Mouse (Mus musculus) cerebellum, adult 2 months (tissue): ENCODE data around the gene Glipr2. TPM values are rescaled to one million over a fixed set of nuclear protein-coding genes. Genes with fewer than 3 reads are reported as not detected.
A peak's percentile ranks its signal among the peaks of the same experiment; 100 is the strongest.

Experiments used
- DNase-seq, 2 experiments: peaks; one replicate each; pipeline ENCODE4 v3.0.0; 2021
- H3K27ac ChIP-seq: fragments of 200-500 bp; 2 replicates; pipeline ENCODE4 v1.5.1; 2012; ENCODE audit warnings: low read length, control low read depth, inconsistent platforms; ENCODE audit not compliant: insufficient read depth
- H3K27me3 ChIP-seq: fragments of 200-500 bp; 2 replicates; pipeline ENCODE4 v1.6.1; 2012; ENCODE audit warnings: inconsistent platforms, mild to moderate bottlenecking, low read length, moderate library complexity; ENCODE audit not compliant: control insufficient read depth, insufficient read depth
- H3K4me1 ChIP-seq: fragments of 200-500 bp; 2 replicates; pipeline ENCODE4 v1.6.1; 2011; ENCODE audit warnings: low read length; ENCODE audit not compliant: control insufficient read depth, insufficient read depth
- H3K4me3 ChIP-seq: fragments of 200-500 bp; replicated peaks from 2 replicates; pipeline ENCODE3; 2011; ENCODE audit warnings: mild to moderate bottlenecking, low read depth, low read length, control low read depth; ENCODE audit not compliant: insufficient read depth
- CTCF ChIP-seq: fragments of 200-500 bp; IDR thresholded peaks from 2 replicates; pipeline ENCODE4 v1.5.1; 2011; ENCODE audit warnings: low read depth, mild to moderate bottlenecking, control low read depth, low read length, moderate library complexity, borderline replicate concordance; ENCODE audit not compliant: insufficient read depth
- POLR2A ChIP-seq: fragments of 200-500 bp; IDR thresholded peaks from 2 replicates; pipeline ENCODE4 v1.6.1; 2011; ENCODE audit warnings: low read length, control low read depth, borderline replicate concordance; ENCODE audit not compliant: insufficient read depth
- WGBS: fragments of 180-500 bp; shearing (Covaris S2); methylation state at CpG from one replicate; pipeline ENCODE4 v1.1.7; 2018; 5-methylcytosine and 5-hydroxymethylcytosine counted together
- polyA plus RNA-seq: library from polyadenylated mRNA; depleted of rRNA; stranded (reverse); fragments of >200 nt; gene quantifications from 2 replicates; pipeline ENCODE4 v1.2.3, GENCODE M21; 2012

Glipr2 gene
- polyA plus RNA-seq, 1 experiment = 6.8 TPM

DNA sequence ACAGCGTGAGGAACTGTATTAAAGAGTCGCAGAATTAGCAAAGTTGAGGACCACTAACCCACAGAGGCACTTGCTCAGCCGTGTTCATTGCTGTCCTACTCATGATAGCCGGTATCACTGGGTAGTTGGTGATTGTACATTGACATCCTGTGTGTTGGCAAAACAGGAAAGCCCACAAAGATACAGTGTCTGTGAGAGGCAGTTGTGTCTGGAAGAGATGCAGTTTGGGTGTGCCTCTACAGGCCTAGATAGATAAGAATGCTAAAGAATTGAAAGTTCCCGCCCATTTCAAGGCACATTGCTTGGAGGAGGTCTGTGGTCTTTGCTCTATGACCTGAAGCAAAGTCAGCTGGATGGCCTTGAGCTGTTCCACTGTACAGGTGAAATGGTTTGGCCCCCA lies 46.9 kb downstream of the Glipr2 start, which contains the start of gene Clta:
Gene Clta, plus strand, starts transcription at position 327 of the 400 bp plus-strand sequence.
- H3K4me3 ChIP-seq = no peak within 1 kb of the TSS
- DNase-seq = no peak
- no peaks in the 10 kb centered on the region for H3K4me1 ChIP-seq
- TF ChIP-seq POLR2A (no peak), CTCF (no peak)
- 92% methylated on average over 5 of the region's 5 CpGs for WGBS
- no peak within 1 kb of the TSS for H3K27ac ChIP-seq
- no peaks in the 10 kb centered on the region for H3K27me3 ChIP-seq

- WGBS = 74% methylated on average over 3 of the region's 3 CpGs
- H3K4me1 ChIP-seq = no peaks in the 10 kb centered on the region
- no peak overlapping the region for H3K27ac ChIP-seq
- no peak for DNase-seq
- H3K27me3 ChIP-seq = no peaks in the 10 kb centered on the region
- no peak overlapping the region for H3K4me3 ChIP-seq
- TF ChIP-seq CTCF (no peak), POLR2A (no peak)
These were observed 47.6 kb downstream of the Glipr2 start for GRCm38 (mm10) chr4:44004623-44005409.

- peaks cover 3% of the 10 kb centered on the region; the same call in 1 of the 2 replicates for H3K4me1 ChIP-seq
- H3K4me3 ChIP-seq = no peak overlapping the region
- no peak overlapping the region for H3K27ac ChIP-seq
- 95% methylated on average over 1 of the region's 1 CpGs for WGBS
- no peak for DNase-seq
- TF ChIP-seq CTCF (no peak), POLR2A (no peak)
- no peaks in the 10 kb centered on the region for H3K27me3 ChIP-seq
These were observed 53.0 kb downstream of the Glipr2 start for GRCm38 (mm10) chr4:44010176-44010575.

DNA sequence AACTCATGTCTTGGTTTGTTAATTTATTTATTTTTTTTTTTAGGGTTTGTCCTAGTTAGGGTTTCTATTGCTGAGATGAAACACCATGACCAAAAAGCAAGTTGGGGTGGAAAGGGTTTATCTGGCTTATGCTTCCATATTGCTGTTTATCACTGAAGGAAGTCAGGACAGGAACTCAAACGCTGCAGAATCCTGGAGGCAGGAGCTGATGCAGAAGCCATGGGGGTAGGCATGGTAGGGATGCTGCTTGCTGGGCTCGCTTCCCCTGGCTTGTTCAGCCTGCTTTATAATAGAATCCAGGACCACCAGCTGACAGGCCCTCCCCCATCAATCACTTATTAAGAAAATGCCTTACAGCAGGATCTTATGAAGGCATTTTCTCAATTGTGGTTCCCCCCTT lies 53.7 kb downstream of the Glipr2 start:
- Histone ChIP-seq H3K4me1 (peaks cover 3% of the 10 kb centered on the region), H3K4me3 (no peak overlapping the region), H3K27me3 (no peaks in the 10 kb centered on the region), H3K27ac (no peak overlapping the region)
- no peak for TF ChIP-seq CTCF
- TF ChIP-seq POLR2A = no peak
- DNase-seq = no peak
- WGBS = 39% methylated on average over 2 of the region's 2 CpGs

DNA sequence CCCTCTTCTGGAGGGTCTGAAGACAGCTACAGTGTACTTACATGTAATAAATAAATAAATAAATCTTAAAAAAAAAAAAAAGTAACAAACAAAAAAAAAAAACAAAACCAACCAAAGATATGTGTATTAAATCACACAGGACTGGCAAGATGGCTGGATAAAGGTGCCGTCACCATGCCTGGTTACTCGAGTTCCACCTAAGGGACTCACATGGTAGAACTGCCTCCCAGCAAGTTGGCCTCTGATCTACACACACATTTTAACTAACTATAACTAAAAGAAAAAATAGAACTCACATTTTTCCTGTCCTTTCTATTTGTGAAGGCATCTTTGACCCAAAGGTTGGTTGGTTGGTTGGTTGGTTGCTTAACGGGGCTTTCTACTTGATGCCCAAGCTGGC lies 54.6 kb downstream of the Glipr2 start:
- TF ChIP-seq CTCF (no peak), POLR2A (no peak)
- DNase-seq = no peak
- peak overlapping the region; percentile 74 for H3K4me3 ChIP-seq
- 79% methylated on average over 3 of the region's 3 CpGs for WGBS
- H3K27me3 ChIP-seq = no peaks in the 10 kb centered on the region
- peaks cover 3% of the 10 kb centered on the region for H3K4me1 ChIP-seq
- no peak overlapping the region for H3K27ac ChIP-seq

- peak; percentile 92 to 97 for DNase-seq
- Histone ChIP-seq H3K4me3 (peak overlapping the region; percentile 74), H3K4me1 (peaks cover 3% of the 10 kb centered on the region), H3K27me3 (no peaks in the 10 kb centered on the region), H3K27ac (peak overlapping the region; percentile 39)
- TF ChIP-seq POLR2A = peak; percentile 86
- TF ChIP-seq CTCF = no peak
- under 1% methylated on average over 77 of the region's 77 CpGs for WGBS
These were observed 55.5 kb downstream of the Glipr2 start for GRCm38 (mm10) chr4:44012376-44013367.

GRCm38 (mm10) chr4:44013391-44014070 lies 56.3 kb downstream of the Glipr2 start:
- DNase-seq = no peak
- H3K4me3 ChIP-seq = peak overlapping the region; percentile 74
- WGBS = 26% methylated on average over 11 of the region's 11 CpGs

More at GRCm38 (mm10) chr4:44013391-44014070, 56.3 kb downstream of the Glipr2 start:
- no peaks in the 10 kb centered on the region for H3K27me3 ChIP-seq
- TF ChIP-seq CTCF (no peak), POLR2A (no peak)
- H3K27ac ChIP-seq = no peak overlapping the region
- H3K4me1 ChIP-seq = peaks cover 3% of the 10 kb centered on the region
